Mouse (Mus musculus) granulocyte monocyte progenitor cell, adult 5-6 weeks (primary cell): ENCODE measurements at regions not wholly inside any gene's neighbourhood (a gene's known extent, or its start where the extent isn't known, plus 50 kb on each side); places are given as distances from the start of the nearest gene placed in this dataset.
"Not testable (repeated sequence)": the region's sequence is repeated elsewhere in the genome, so short reads cannot be mapped to it uniquely, and the experiment has no call there.

Source experiments
- ATAC-seq: replicated peaks from 2 replicates; pipeline ENCODE4 v1.8.0; 2016; ENCODE audit warnings: mild to moderate bottlenecking, moderate TSS enrichment, inconsistent platforms; ENCODE audit not compliant: poor library complexity, severe bottlenecking

- ATAC-seq, result not testable (repeated sequence)
Measured at GRCm38 (mm10) chrX:103129347-103129746, 57.1 kb downstream of the Nap1l2 start.

GRCm38 (mm10) chrX:103109181-103109580 lies 77.3 kb downstream of the Nap1l2 start:
- no peak for ATAC-seq

- not testable (repeated sequence) for ATAC-seq
Measured at GRCm38 (mm10) chrX:103067730-103068621, 118.5 kb downstream of the Nap1l2 start.

- ATAC-seq, result peak; percentile 22; the same call in 1 of the 2 replicates
Measured at GRCm38 (mm10) chrX:103067107-103067506, 119.3 kb downstream of the Nap1l2 start.

- peak; percentile 96 for ATAC-seq
Measured at GRCm38 (mm10) chrX:103026256-103027028, 98.3 kb downstream of the 1700018G05Rik start.

- not testable (repeated sequence) for ATAC-seq
Measured at GRCm38 (mm10) chrX:103025495-103025894, 97.3 kb downstream of the 1700018G05Rik start.

GRCm38 (mm10) chrX:103013425-103014057 lies 85.4 kb downstream of the 1700018G05Rik start:
- peak; percentile 14; the same call in 1 of the 2 replicates for ATAC-seq

GRCm38 (mm10) chrX:103012298-103013243 lies 84.4 kb downstream of the 1700018G05Rik start:
- peak; percentile 37 for ATAC-seq

- not testable (repeated sequence) for ATAC-seq
Measured at GRCm38 (mm10) chrX:102993956-102994355, 65.8 kb downstream of the 1700018G05Rik start.
